Mouse (Mus musculus) stomach, postnatal 0 days (tissue): ENCODE measurements around the gene Ptprq. TPM values are rescaled to one million over a fixed set of nuclear protein-coding genes. Genes with fewer than 3 reads are reported as not detected.

Source experiments
- ATAC-seq: fragments of 200-750 bp; cut with Nextera tagmentation; 2 replicates; pipeline ENCODE4 v1.8.0; 2017; ENCODE audit not compliant: low FRiP score, low TSS enrichment
- DNase-seq: peaks from one replicate; pipeline ENCODE4 v3.0.0-alpha.2; 2016; ENCODE audit warnings: low spot score
- H3K27ac ChIP-seq: fragments of 300-500 bp; sonication (generic); replicated peaks from 2 replicates; pipeline ENCODE4 v1.5.1; 2014; ENCODE audit warnings: mild to moderate bottlenecking, control low read depth
- H3K27me3 ChIP-seq: fragments of 300-500 bp; sonication (generic); 2 replicates; pipeline ENCODE4 v1.6.1; 2014; ENCODE audit warnings: low read length; ENCODE audit not compliant: control insufficient read depth, insufficient read depth
- H3K36me3 ChIP-seq: fragments of 300-500 bp; sonication (generic); 2 replicates; pipeline ENCODE4 v1.6.1; 2014; ENCODE audit warnings: low read length, mixed read lengths; ENCODE audit not compliant: control insufficient read depth, insufficient read depth
- H3K4me1 ChIP-seq: fragments of 300-500 bp; sonication (generic); replicated peaks from 2 replicates; pipeline ENCODE4 v1.6.1; 2014; ENCODE audit warnings: antibody characterized with exemption; ENCODE audit not compliant: control insufficient read depth, insufficient read depth
- H3K4me2 ChIP-seq: fragments of 300-500 bp; sonication (generic); replicated peaks from 2 replicates; pipeline ENCODE4 v1.6.1; 2014; ENCODE audit warnings: low read depth, mild to moderate bottlenecking, control low read depth, moderate library complexity
- H3K4me3 ChIP-seq: fragments of 300-500 bp; sonication (generic); 2 replicates; pipeline ENCODE4 v1.5.1; 2014; ENCODE audit warnings: low read depth, low read length, control low read depth
- H3K9ac ChIP-seq: fragments of 300-500 bp; sonication (generic); 2 replicates; pipeline ENCODE4 v1.6.1; 2014; ENCODE audit warnings: mild to moderate bottlenecking, low read length, control low read depth, mixed read lengths
- H3K9me3 ChIP-seq: fragments of 300-500 bp; sonication (generic); 2 replicates; pipeline ENCODE4 v1.6.1; 2016; ENCODE audit warnings: low read length; ENCODE audit not compliant: control insufficient read depth
- CTCF ChIP-seq: IDR thresholded peaks from 2 replicates; pipeline ENCODE4 v1.5.1; 2016; ENCODE audit warnings: antibody characterized with exemption, low read depth, mild to moderate bottlenecking, moderate library complexity
- EP300 ChIP-seq: optimal IDR thresholded peaks from 2 replicates; pipeline ENCODE3; 2016; ENCODE audit warnings: antibody characterized with exemption
- WGBS: fragments of 180-500 bp; shearing (Covaris S2); extraction: QIAGEN DNeasy Blood & Tissue Kit; methylation state at CpG from one replicate; pipeline ENCODE4 v1.1.7; 2014; 5-methylcytosine and 5-hydroxymethylcytosine counted together
- polyA plus RNA-seq: library from polyadenylated mRNA; unstranded; fragments of >200 nt; fragmentation: Nextera tagmentation; extraction: Ambion mirVana; gene quantifications from 2 replicates; pipeline ENCODE4 v1.2.1, GENCODE M21; 2015

Ptprq gene
- polyA plus RNA-seq, 1 experiment from 2014 or later: 0.02 TPM

GRCm38 (mm10) chr10:107626648-107627047, 93.2 kb downstream of the Ptprq start:
- no peak overlapping the region for H3K4me3 ChIP-seq
- H3K4me2 ChIP-seq: no peak overlapping the region
- no peaks in the 10 kb centered on the region for H3K27me3 ChIP-seq
- DNase-seq (no peak), ATAC-seq (no peak)
- H3K9ac ChIP-seq: no peak overlapping the region
- H3K36me3 ChIP-seq: no peaks in the 10 kb centered on the region
- 45% methylated on average over 1 of the region's 1 CpGs for WGBS
- TF ChIP-seq EP300 (no peak), CTCF (no peak)
- no peak overlapping the region for H3K27ac ChIP-seq
- no peaks in the 10 kb centered on the region for H3K9me3 ChIP-seq
- H3K4me1 ChIP-seq: no peaks in the 10 kb centered on the region

- ATAC-seq (no peak), DNase-seq (no peak)
- Histone ChIP-seq H3K4me1 (no peaks in the 10 kb centered on the region), H3K27ac (no peak overlapping the region), H3K9me3 (no peaks in the 10 kb centered on the region), H3K36me3 (no peaks in the 10 kb centered on the region), H3K4me2 (no peak overlapping the region), H3K27me3 (no peaks in the 10 kb centered on the region), H3K4me3 (no peak overlapping the region), H3K9ac (no peak overlapping the region)
- 55% methylated on average over 4 of the region's 4 CpGs for WGBS
- TF ChIP-seq CTCF (no peak), EP300 (no peak)
Measured at GRCm38 (mm10) chr10:107624211-107624610, 95.6 kb downstream of the Ptprq start.

- H3K27me3 ChIP-seq: no peaks in the 10 kb centered on the region
- H3K9me3 ChIP-seq: no peaks in the 10 kb centered on the region
- no peak overlapping the region for H3K4me3 ChIP-seq
- DNase-seq (no peak), ATAC-seq (no peak)
- H3K4me2 ChIP-seq: no peak overlapping the region
- no peak overlapping the region for H3K9ac ChIP-seq
- H3K27ac ChIP-seq: no peak overlapping the region
- TF ChIP-seq CTCF (no peak), EP300 (no peak)
- no peaks in the 10 kb centered on the region for H3K36me3 ChIP-seq
- no peaks in the 10 kb centered on the region for H3K4me1 ChIP-seq
- WGBS: 79% methylated on average over 2 of the region's 2 CpGs
Measured at GRCm38 (mm10) chr10:107615460-107615859, 104.4 kb downstream of the Ptprq start.

- no peaks in the 10 kb centered on the region for H3K36me3 ChIP-seq
- DNase-seq (no peak), ATAC-seq (no peak)
- no peak overlapping the region for H3K4me2 ChIP-seq
- H3K4me3 ChIP-seq: no peak overlapping the region
- 82% methylated on average over 6 of the region's 6 CpGs for WGBS
- no peaks in the 10 kb centered on the region for H3K9me3 ChIP-seq
- no peaks in the 10 kb centered on the region for H3K27me3 ChIP-seq
- TF ChIP-seq EP300 (no peak), CTCF (no peak)
- H3K9ac ChIP-seq: no peak overlapping the region
- H3K27ac ChIP-seq: no peak overlapping the region
- H3K4me1 ChIP-seq: no peaks in the 10 kb centered on the region
Measured at GRCm38 (mm10) chr10:107601371-107601770, 118.5 kb downstream of the Ptprq start.

- 54% methylated on average over 5 of the region's 5 CpGs for WGBS
- no peak for DNase-seq
- ATAC-seq: no peak
Measured at GRCm38 (mm10) chr10:107583360-107583759, 136.5 kb downstream of the Ptprq start.

GRCm38 (mm10) chr10:107569044-107569443, 150.8 kb downstream of the Ptprq start:
- 58% methylated on average over 3 of the region's 3 CpGs for WGBS
- H3K4me2 ChIP-seq: no peak overlapping the region
- no peak overlapping the region for H3K9ac ChIP-seq
- DNase-seq (no peak), ATAC-seq (no peak)
- H3K36me3 ChIP-seq: no peaks in the 10 kb centered on the region
- no peaks in the 10 kb centered on the region for H3K4me1 ChIP-seq
- no peak for TF ChIP-seq CTCF
- no peak for TF ChIP-seq EP300
- no peaks in the 10 kb centered on the region for H3K9me3 ChIP-seq
- H3K27me3 ChIP-seq: no peaks in the 10 kb centered on the region
- H3K27ac ChIP-seq: no peak overlapping the region
- H3K4me3 ChIP-seq: no peak overlapping the region

More at GRCm38 (mm10) chr10:107583360-107583759, 136.5 kb downstream of the Ptprq start:
- Histone ChIP-seq H3K9ac (no peak overlapping the region), H3K4me1 (no peaks in the 10 kb centered on the region), H3K36me3 (no peaks in the 10 kb centered on the region), H3K4me3 (no peak overlapping the region), H3K9me3 (no peaks in the 10 kb centered on the region), H3K27ac (no peak overlapping the region), H3K27me3 (no peaks in the 10 kb centered on the region), H3K4me2 (no peak overlapping the region)
- TF ChIP-seq EP300: no peak
- TF ChIP-seq CTCF: no peak
